14 mouse cellular contexts compared by ENCODE assay signal in genomic region chr3:130147827-130148226, GRCm38 (mm10).
"Had no signal": no experiment of that assay in that cellular context is flagged by ENCODE, and none has a peak within 500 bp of the region (broad histone marks: within the 10 kb centered on the region; RNA-seq: fewer than 3 reads in every experiment).

No protein-coding gene starts in this region.

- H3K4me3 ChIP-seq: kidney, embryonic 15.5 days; limb, embryonic 15.5 days; liver, embryonic 12.5 days; megakaryocyte, embryonic 14.5 days; midbrain, embryonic 13.5 days had no signal

- H3K27me3 ChIP-seq: kidney, embryonic 15.5 days; limb, embryonic 15.5 days; liver, embryonic 12.5 days; megakaryocyte, embryonic 14.5 days; midbrain, embryonic 13.5 days had no signal

- DNase-seq: kidney, adult 2 months; kidney, postnatal 36 days; layer of hippocampus, adult 9-11 months; layer of hippocampus, postnatal 36 days; lung, embryonic 14.5 days; lung, postnatal 10 days; lung, postnatal 4 days; right cerebral cortex, postnatal 14 days; thymus, postnatal 36 days had no signal

- ATAC-seq: liver, embryonic 12.5 days; midbrain, embryonic 13.5 days had no signal

- H3K4me1 ChIP-seq: kidney, embryonic 15.5 days; liver, embryonic 12.5 days; megakaryocyte, embryonic 14.5 days had no signal

- H3K9ac ChIP-seq: kidney, embryonic 15.5 days; limb, embryonic 15.5 days; liver, embryonic 12.5 days; lung, embryonic 14.5 days; midbrain, embryonic 13.5 days had no signal

- H3K9me3 ChIP-seq: kidney, embryonic 15.5 days; limb, embryonic 15.5 days; liver, embryonic 12.5 days had no signal

- H3K4me2 ChIP-seq: kidney, embryonic 15.5 days; limb, embryonic 15.5 days; liver, embryonic 12.5 days; lung, embryonic 14.5 days; midbrain, embryonic 13.5 days had no signal

- H3K36me3 ChIP-seq: kidney, embryonic 15.5 days; limb, embryonic 15.5 days; liver, embryonic 12.5 days; midbrain, embryonic 13.5 days had no signal

- H3K27ac ChIP-seq: kidney, embryonic 15.5 days; limb, embryonic 15.5 days; liver, embryonic 12.5 days; midbrain, embryonic 13.5 days had no signal
